Mouse (Mus musculus) midbrain, embryonic 10.5 days (tissue): Measurements from ENCODE around the gene Gak. TPM values are rescaled to one million over a fixed set of nuclear protein-coding genes. Genes with fewer than 3 reads are reported as not detected.
A peak's percentile ranks its signal among the peaks of the same experiment; 100 is the strongest.

Experiments used
- DNase-seq: peaks from one replicate; pipeline ENCODE4 v3.0.0-alpha.2; 2017; ENCODE audit warnings: low spot score
- H3K27ac ChIP-seq: fragments of 300-500 bp; sonication (generic); replicated peaks from 2 replicates; pipeline ENCODE4 v1.5.1; 2016; ENCODE audit warnings: mild to moderate bottlenecking
- H3K27me3 ChIP-seq: fragments of 300-500 bp; sonication (generic); 2 replicates; pipeline ENCODE4 v1.6.1; 2016; ENCODE audit warnings: low read depth, mild to moderate bottlenecking; ENCODE audit not compliant: poor library complexity, severe bottlenecking
- H3K36me3 ChIP-seq: fragments of 300-500 bp; sonication (generic); 2 replicates; pipeline ENCODE4 v1.6.1; 2016; ENCODE audit warnings: mild to moderate bottlenecking, moderate library complexity
- H3K4me1 ChIP-seq: fragments of 300-500 bp; sonication (generic); 2 replicates; pipeline ENCODE4 v1.6.1; 2016
- H3K4me3 ChIP-seq: fragments of 300-500 bp; sonication (generic); 2 replicates; pipeline ENCODE4 v1.5.1; 2016; ENCODE audit warnings: mild to moderate bottlenecking, moderate library complexity
- H3K9me3 ChIP-seq: fragments of 300-500 bp; sonication (generic); replicated peaks from 2 replicates; pipeline ENCODE4 v1.6.1; 2016; ENCODE audit warnings: mild to moderate bottlenecking
- WGBS: fragments of 180-500 bp; shearing (Covaris S2); methylation state at CpG from one replicate; pipeline ENCODE4 v1.1.7; 2016; 5-methylcytosine and 5-hydroxymethylcytosine counted together
- polyA plus RNA-seq: library from polyadenylated mRNA; unstranded; fragments of >200 nt; fragmentation: Nextera tagmentation; extraction: Ambion mirVana; gene quantifications from 2 replicates; pipeline ENCODE4 v1.2.1, GENCODE M21; 2016

Gak gene
- 59.8 and 64.2 TPM in 2 replicates for polyA plus RNA-seq

DNA sequence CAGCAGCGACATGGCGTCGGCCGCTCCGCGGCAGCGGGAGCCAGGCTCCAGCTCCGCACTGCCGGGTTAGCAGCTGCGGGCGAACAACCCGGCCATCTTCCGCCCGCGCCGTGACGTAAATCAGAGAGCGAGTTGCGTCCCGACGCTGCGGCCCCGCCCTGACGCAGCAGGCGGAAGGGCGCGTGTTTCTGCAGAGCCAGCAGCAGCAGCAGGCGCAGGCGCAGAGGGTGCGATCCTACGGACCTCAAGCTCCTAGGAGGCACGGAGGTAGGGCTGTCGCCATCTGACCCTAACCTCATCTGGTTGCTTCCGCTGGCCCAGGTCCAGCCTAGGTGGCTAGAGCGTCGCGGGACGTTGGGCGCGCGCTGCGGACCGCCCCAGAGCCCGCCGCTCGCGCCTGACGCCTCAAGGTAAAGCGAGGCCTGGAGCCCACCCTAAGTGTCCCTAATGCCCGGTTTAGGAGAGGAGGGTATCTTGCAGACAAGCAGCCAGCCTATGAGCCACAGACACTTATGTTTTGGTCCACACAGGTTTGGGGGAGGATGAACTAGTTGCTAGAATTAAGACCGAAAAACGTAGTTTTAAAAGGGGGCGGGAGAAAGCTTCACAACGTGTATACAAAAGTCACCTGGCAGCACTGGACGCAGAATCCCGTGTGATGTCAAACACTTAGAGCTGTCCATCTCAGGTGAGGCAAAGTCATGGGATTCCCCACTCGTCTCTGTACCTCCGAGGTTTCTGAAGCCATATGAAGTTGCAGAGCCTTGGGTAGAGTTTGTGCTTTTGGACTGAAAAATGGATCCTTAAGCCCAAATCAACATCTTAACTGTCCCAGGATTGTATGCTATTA is at the start of gene Gak, which contains the start of gene Tmem175:
Gene Gak, minus strand, starts transcription at position 122 of the 850 bp plus-strand sequence.
Gene Tmem175, plus strand, starts transcription at position 137 of the 850 bp plus-strand sequence.
- H3K4me1 ChIP-seq = peaks cover 26% of the 10 kb centered on the region
- H3K27ac ChIP-seq = peak within 1 kb of the TSS; percentile 93
- H3K27me3 ChIP-seq = no peaks in the 10 kb centered on the region
- peaks cover under 1% of the 10 kb centered on the region; the same call in 1 of the 2 replicates for H3K36me3 ChIP-seq
- WGBS = 1% methylated on average over 58 of the region's 58 CpGs
- no peaks in the 10 kb centered on the region for H3K9me3 ChIP-seq
- peak within 1 kb of the TSS; percentile 88 for H3K4me3 ChIP-seq
- DNase-seq = peak; percentile 93

DNA sequence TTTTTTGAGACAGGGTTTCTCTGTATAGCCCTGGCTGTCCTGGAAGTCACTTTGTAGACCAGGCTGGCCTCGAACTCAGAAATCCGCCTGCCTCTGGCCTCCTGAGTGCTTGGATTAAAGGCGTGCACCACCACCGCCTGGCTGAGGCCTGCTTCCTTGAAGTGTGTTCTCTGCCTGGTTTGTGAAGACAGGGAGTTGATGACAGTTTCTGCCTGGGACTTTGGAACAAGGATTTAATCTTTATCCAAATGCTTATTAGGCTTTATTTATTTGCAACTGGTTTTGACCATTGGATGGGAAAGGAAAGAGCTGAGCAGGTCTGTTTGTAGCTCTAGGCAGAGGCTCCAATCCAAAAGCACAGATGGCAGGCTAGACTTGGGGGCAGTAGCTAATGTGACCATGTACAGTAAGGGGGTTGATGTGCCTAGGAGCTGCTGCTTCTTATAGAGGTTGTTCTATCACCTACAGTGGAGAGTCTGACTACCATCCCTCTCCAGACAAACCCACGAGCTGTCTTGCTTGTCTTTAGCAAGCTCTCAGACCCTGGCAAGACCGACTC is 48.8 kb upstream of the Gak start:
- WGBS = 83% methylated on average over 6 of the region's 6 CpGs
- Histone ChIP-seq H3K36me3 (peaks cover 3% of the 10 kb centered on the region; the same call in 1 of the 2 replicates), H3K4me1 (peaks cover 19% of the 10 kb centered on the region), H3K4me3 (no peak overlapping the region), H3K27ac (no peak overlapping the region), H3K9me3 (no peaks in the 10 kb centered on the region), H3K27me3 (no peaks in the 10 kb centered on the region)
- DNase-seq = no peak

DNA sequence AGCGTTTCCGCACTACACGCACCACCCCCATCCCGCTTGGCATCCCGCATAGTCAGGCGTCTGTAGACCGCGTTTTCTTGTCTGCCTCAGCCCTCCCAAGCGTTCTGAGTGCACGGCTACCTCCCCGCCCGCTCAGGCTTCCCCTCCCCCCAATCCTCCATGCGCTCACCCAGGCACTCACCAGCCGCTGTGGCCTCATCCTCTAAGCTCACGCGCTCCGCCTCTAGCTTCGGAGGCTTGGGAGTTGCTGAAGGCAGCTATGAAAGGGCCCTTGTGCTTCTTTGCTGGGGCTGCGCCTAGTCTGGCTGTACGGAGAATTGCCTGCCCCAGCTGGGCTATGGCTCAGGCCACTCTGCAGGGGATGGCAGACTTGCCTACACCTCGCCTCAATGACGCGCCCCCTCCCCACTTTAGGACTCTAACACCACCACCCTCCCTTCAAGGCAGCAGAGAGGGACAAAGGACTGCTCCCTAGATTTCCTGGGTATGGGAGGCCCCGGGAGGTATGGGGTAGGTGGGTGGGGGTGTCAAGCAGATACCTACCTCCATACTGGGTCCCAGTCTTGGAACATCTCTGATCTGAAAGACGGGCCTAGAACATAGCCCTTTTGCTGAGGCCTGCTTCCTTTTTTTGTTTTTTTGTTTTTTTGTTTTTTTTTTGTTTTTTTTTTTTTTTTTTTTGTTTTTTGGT is 48.2 kb upstream of the Gak start:
- DNase-seq = peak; percentile 78
- peak overlapping the region; percentile 54 for H3K4me3 ChIP-seq
- peaks cover 9% of the 10 kb centered on the region for H3K36me3 ChIP-seq
- peaks cover 19% of the 10 kb centered on the region for H3K4me1 ChIP-seq
- H3K9me3 ChIP-seq = no peaks in the 10 kb centered on the region
- WGBS = 4% methylated on average over 25 of the region's 25 CpGs
- peak overlapping the region; percentile 90 for H3K27ac ChIP-seq
- H3K27me3 ChIP-seq = no peaks in the 10 kb centered on the region

DNA sequence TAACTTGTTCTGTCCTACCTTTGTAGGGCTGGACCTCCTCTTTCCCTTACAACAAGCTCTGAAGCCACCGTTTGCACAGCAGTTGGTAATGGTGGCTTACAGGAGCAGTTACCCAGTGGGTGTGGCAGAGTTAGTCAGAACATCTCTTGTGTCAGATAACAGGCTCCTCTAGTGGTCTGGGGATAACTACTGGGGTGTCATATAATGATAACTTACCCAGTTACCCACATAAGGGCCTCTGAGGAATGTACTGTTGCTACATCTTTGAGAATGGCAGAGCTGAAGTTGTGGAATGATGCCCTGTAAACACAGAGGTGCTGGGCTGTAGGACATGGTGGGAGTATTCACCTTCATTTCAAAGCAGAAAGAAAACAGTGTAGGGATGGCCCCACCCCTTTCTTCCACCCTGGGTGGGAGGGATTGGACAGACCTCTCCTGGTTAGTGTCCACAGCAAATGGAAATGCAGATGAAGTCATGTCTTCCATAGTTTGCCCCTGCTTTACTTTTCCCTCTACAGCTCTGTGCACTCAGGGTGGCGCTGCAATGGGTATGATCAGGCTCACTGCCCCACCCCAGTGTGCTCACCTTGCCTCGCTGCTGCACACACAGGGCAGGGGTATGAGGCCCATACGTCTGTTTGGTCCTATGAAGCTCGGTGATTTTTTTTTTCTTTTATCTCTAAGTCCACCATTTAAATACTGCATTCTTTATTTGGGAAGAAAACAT is 47.4 kb upstream of the Gak start:
- Histone ChIP-seq H3K4me1 (peaks cover 19% of the 10 kb centered on the region), H3K9me3 (no peaks in the 10 kb centered on the region), H3K27ac (peak overlapping the region; percentile 90), H3K4me3 (peak overlapping the region; percentile 54), H3K27me3 (no peaks in the 10 kb centered on the region), H3K36me3 (peaks cover 17% of the 10 kb centered on the region)
- 17% methylated on average over 5 of the region's 5 CpGs for WGBS
- peak; percentile 17 for DNase-seq

DNA sequence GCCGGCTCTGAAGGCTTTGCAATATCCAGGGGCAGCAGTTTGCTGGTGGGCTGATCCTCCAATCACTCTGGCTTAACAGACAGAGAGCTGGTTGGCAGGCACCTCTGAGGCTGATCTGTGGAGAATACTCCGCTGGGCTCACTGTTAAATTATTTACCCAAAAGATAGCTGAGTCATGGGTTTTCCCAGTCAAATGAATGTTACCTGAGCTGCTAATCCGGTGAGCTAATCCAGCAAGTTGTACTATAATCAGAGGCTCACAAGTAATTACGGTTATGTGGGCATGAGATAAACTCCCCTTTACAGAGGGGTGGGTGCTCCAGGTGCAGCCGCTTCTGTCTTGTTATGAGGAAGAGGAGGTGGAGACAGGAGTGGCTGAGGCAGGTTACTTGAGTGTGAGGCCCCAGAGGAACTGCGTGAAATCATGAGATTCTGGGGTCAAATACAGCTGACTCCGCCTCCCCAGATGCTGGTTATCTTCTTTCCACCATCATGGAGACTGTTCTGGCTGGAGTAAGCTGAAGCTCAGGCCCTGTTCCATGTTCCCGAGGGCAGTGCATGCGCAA is 45.8 kb upstream of the Gak start, which contains the start of gene Slc26a1:
Gene Slc26a1, minus strand, starts transcription at position 319 of the 566 bp plus-strand sequence.
- peaks cover 27% of the 10 kb centered on the region for H3K36me3 ChIP-seq
- H3K9me3 ChIP-seq = no peaks in the 10 kb centered on the region
- peaks cover 20% of the 10 kb centered on the region for H3K4me1 ChIP-seq
- no peak within 1 kb of the TSS for H3K4me3 ChIP-seq
- H3K27me3 ChIP-seq = no peaks in the 10 kb centered on the region
- no peak for DNase-seq
- 80% methylated on average over 9 of the region's 9 CpGs for WGBS
- no peak within 1 kb of the TSS for H3K27ac ChIP-seq

DNA sequence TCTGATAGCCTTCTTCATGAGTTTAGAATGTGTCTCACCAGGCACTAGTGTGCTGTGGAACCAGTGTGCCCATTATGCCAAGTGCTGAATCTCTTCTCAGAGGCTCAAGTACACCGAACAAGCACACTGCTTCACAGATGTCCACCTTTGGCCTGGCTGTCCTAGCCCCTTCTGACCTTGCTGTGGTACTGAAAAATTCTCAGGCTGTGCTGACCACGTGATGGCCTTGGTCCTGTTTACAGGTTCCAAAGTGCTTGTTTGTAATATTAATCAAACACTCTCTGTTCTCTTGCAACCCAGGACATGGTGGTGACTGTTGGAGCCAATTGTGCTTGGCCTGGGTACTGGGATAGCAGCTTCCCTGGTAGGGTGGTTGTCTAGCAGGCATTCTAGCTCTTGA is 45.1 kb upstream of the Gak start:
- no peak for DNase-seq
- WGBS = 81% methylated on average over 2 of the region's 2 CpGs
- peaks cover 27% of the 10 kb centered on the region for H3K36me3 ChIP-seq
- peaks cover 27% of the 10 kb centered on the region for H3K4me1 ChIP-seq
- H3K27me3 ChIP-seq = no peaks in the 10 kb centered on the region
- no peak overlapping the region for H3K4me3 ChIP-seq
- no peaks in the 10 kb centered on the region for H3K9me3 ChIP-seq
- no peak overlapping the region for H3K27ac ChIP-seq

DNA sequence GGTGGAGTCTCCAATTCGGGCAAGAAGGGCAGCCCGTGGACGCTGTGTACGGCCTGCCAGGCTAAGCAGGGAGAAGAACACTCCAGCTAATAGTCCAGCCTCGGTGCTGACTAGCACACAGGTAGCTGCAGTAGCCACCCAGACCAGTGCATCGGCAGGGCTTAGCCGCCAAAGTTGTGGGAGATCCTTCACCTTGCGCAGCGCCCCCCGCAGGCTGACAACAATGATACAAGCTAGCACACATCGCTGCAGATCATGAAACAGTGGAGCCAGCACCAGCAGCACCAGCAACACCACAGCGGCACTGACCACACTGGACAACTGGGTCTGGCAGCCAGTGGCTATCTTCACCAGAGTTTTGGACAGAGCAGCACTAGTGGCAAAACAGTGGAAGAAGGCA is 42.2 kb upstream of the Gak start:
- Histone ChIP-seq H3K27ac (no peak overlapping the region), H3K4me3 (no peak overlapping the region), H3K9me3 (no peaks in the 10 kb centered on the region), H3K36me3 (peaks cover 27% of the 10 kb centered on the region), H3K4me1 (peaks cover 24% of the 10 kb centered on the region), H3K27me3 (no peaks in the 10 kb centered on the region)
- WGBS = 94% methylated on average over 12 of the region's 12 CpGs
- no peak for DNase-seq

DNA sequence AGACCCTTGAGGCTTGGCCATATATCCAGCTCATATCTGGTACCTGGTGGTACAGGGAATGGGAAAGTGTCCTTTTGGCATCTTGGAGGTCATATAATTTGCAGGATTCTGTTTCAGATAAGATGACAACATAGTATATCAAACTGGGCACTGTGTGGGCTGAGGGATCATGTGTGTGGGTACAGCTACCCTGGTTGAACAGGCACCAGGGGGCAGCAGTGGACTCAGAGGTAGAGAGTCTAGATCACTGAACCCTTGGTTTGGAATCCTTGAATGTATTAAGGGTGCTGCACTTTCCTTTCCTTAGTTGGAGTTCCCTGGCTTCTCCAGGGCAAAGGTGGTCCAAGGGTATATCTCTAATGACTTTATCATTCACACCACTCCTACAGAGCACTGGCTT is 41.2 kb upstream of the Gak start:
- H3K36me3 ChIP-seq = peaks cover 27% of the 10 kb centered on the region
- no peak for DNase-seq

DNA sequence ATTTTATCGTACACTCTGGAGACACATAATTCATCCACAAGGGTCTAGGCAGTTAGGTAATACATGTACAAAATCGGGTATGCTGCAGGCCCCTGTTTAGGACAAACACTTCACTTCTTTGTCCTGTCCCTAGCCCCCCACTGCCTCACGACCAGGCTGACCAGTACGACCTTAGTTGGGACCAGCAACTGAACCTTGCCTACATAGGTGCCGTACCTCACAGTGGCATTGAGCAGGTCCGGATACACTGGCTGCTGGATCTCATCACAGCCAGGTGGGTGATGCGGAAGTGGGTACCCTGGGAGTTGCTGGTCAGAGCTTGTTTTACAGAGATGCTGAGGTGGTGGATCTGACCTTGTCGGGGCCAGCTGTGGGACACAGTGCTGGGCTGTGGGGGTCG is 40.4 kb upstream of the Gak start:
- Histone ChIP-seq H3K9me3 (no peaks in the 10 kb centered on the region), H3K27ac (peak overlapping the region; percentile 94), H3K4me1 (peaks cover 19% of the 10 kb centered on the region), H3K27me3 (no peaks in the 10 kb centered on the region), H3K36me3 (peaks cover 27% of the 10 kb centered on the region), H3K4me3 (peak overlapping the region; percentile 66; the same call in 1 of the 2 replicates)
- WGBS = 87% methylated on average over 9 of the region's 9 CpGs
- no peak for DNase-seq

More for the DNA sequence above, 41.2 kb upstream of the Gak start:
- H3K4me1 ChIP-seq = peaks cover 21% of the 10 kb centered on the region
- H3K9me3 ChIP-seq = no peaks in the 10 kb centered on the region
- no peak overlapping the region for H3K4me3 ChIP-seq
- H3K27ac ChIP-seq = no peak overlapping the region
- no peaks in the 10 kb centered on the region for H3K27me3 ChIP-seq

DNA sequence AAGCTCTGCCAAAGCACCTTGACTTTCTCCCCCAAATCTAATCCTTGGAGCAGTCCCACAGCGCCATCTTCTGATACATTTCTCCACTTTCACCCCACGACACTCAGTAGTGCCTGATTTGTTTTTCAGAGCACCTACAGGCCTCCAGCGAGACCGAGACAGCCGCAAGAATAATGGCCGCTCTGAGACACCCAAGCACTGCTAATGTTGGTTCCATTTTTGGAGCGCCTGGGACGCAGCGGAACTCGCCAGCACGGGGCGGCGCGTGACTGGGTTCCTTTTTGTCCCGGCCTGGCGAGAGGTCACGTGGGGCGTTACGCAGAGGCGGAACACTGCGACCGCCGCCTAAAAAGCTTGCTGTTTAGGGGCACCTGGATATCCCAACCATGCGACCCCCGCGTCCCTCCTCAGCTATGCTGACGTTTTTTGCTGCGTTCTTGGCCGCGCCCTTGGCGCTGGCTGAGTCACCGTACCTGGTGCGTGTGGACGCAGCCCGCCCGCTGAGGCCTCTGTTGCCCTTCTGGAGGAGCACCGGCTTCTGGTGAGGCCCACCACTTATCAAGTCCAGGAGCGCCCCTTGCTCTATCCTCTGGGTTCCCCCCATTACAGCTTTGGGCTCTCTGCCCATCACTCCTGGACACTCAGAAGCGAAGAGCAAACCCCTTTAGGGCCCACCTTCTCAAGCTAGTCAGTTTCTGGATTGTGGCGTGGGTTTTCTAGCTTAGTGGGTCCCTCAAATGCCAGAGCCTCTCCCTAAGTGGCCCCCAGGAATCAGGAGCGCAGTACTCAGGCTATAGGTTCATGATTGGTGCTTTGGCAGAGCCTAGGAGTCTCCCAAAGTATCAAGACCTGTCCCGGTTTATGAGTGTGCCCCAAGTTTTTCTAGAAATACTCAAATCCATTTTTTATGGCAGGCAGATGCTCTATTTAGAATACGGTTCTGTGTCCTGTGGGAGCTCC is 39.7 kb upstream of the Gak start, which contains the start of gene Dgkq:
Gene Dgkq, minus strand, starts transcription at position 696 of the 960 bp plus-strand sequence.
- peaks cover 27% of the 10 kb centered on the region for H3K36me3 ChIP-seq
- 7% methylated on average over 43 of the region's 43 CpGs for WGBS
- H3K27me3 ChIP-seq = no peaks in the 10 kb centered on the region
- peak within 1 kb of the TSS; percentile 66 for H3K4me3 ChIP-seq
- H3K9me3 ChIP-seq = no peaks in the 10 kb centered on the region
- peaks cover 19% of the 10 kb centered on the region for H3K4me1 ChIP-seq
- H3K27ac ChIP-seq = peak within 1 kb of the TSS; percentile 94
- peak; percentile 86 for DNase-seq

DNA sequence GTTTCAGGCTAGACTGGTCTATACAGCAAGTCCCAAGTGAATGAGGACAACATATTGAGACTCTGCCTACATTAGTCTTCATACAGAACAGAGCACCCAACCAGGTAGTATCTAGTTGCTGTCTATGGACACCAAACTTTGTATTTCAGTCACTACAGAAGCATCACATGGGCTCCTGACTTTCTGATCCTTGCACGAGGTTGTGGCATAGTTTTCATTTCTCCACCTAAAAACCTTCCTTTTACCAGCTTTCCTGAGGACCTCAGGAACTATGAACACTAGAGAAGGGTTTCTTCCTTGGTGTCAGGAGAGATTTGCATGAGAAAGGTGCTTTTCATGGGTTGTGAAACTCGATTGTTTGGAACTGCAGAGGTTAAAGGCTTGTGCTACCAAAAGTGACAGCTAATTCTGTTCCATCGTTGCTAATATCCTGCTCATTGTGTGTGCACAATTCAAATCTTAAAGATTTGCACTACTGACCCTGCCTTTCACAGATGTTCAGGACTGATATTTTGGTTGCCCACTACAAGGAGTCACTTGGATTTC is 38.9 kb upstream of the Gak start:
- Histone ChIP-seq H3K4me1 (peaks cover 19% of the 10 kb centered on the region), H3K36me3 (peaks cover 25% of the 10 kb centered on the region), H3K27me3 (no peaks in the 10 kb centered on the region), H3K4me3 (peak overlapping the region; percentile 66), H3K9me3 (no peaks in the 10 kb centered on the region), H3K27ac (peak overlapping the region; percentile 94)
- no peak for DNase-seq
- WGBS = 22% methylated on average over 3 of the region's 3 CpGs
